Mouse (Mus musculus) hindbrain, embryonic 14.5 days (tissue): ENCODE results near the gene Itga4. TPM values are rescaled to one million over a fixed set of nuclear protein-coding genes. Genes with fewer than 3 reads are reported as not detected.

Experiments
- ATAC-seq: fragments of 200-750 bp; cut with Nextera tagmentation; 2 replicates; pipeline ENCODE4 v1.8.0; 2017; ENCODE audit warnings: moderate number of reproducible peaks, mild to moderate bottlenecking, moderate TSS enrichment, moderate library complexity; ENCODE audit not compliant: low FRiP score
- DNase-seq: peaks from one replicate; pipeline ENCODE4 v3.0.0-alpha.2; 2015; ENCODE audit warnings: low spot score
- H3K27ac ChIP-seq: fragments of 300-500 bp; sonication (generic); 2 replicates; pipeline ENCODE4 v1.5.1; 2014; ENCODE audit warnings: mild to moderate bottlenecking, moderate library complexity
- H3K27me3 ChIP-seq: fragments of 300-500 bp; sonication (generic); 2 replicates; pipeline ENCODE4 v1.6.1; 2014; ENCODE audit warnings: mild to moderate bottlenecking, low read length, mixed read lengths; ENCODE audit not compliant: control insufficient read depth, insufficient read depth
- H3K36me3 ChIP-seq: fragments of 300-500 bp; sonication (generic); replicated peaks from 2 replicates; pipeline ENCODE4 v1.6.1; 2014; ENCODE audit not compliant: control insufficient read depth, insufficient read depth
- H3K4me1 ChIP-seq: fragments of 300-500 bp; sonication (generic); replicated peaks from 2 replicates; pipeline ENCODE4 v1.6.1; 2014; ENCODE audit warnings: antibody characterized with exemption, low read length, mixed read lengths; ENCODE audit not compliant: control insufficient read depth, insufficient read depth
- H3K4me2 ChIP-seq: fragments of 300-500 bp; sonication (generic); replicated peaks from 2 replicates; pipeline ENCODE4 v1.6.1; 2014; ENCODE audit warnings: mild to moderate bottlenecking, moderate library complexity
- H3K4me3 ChIP-seq: fragments of 300-500 bp; sonication (generic); replicated peaks from 2 replicates; pipeline ENCODE4 v1.5.1; 2014; ENCODE audit warnings: mild to moderate bottlenecking, low read length
- H3K9ac ChIP-seq: fragments of 300-500 bp; sonication (generic); 2 replicates; pipeline ENCODE4 v1.6.1; 2014
- H3K9me3 ChIP-seq: fragments of 300-500 bp; sonication (generic); 2 replicates; pipeline ENCODE4 v1.6.1; 2016; ENCODE audit warnings: low read length; ENCODE audit not compliant: control insufficient read depth
- WGBS: fragments of 180-500 bp; shearing (Covaris S2); extraction: QIAGEN DNeasy Blood & Tissue Kit; methylation state at CpG from one replicate; pipeline ENCODE4 v1.1.7; 2014; 5-methylcytosine and 5-hydroxymethylcytosine counted together
- polyA plus RNA-seq: library from polyadenylated mRNA; unstranded; fragments of >200 nt; fragmentation: Nextera tagmentation; extraction: Ambion mirVana; gene quantifications from 2 replicates; pipeline ENCODE4 v1.2.1, GENCODE M21; 2014

Itga4 gene
- polyA plus RNA-seq, 1 experiment from 2014 or later, result 4.3 TPM

- Histone ChIP-seq H3K9me3 (no peaks in the 10 kb centered on the region), H3K4me1 (no peaks in the 10 kb centered on the region), H3K9ac (no peak overlapping the region), H3K36me3 (no peaks in the 10 kb centered on the region), H3K4me2 (no peak overlapping the region), H3K4me3 (no peak overlapping the region), H3K27me3 (no peaks in the 10 kb centered on the region), H3K27ac (no peak overlapping the region)
- ATAC-seq, result no peak
- whole genome bisulfite sequencing, result 81% methylated on average over 1 of the region's 1 CpGs
- no peak for DNase-seq
These were observed 34.9 kb downstream of the Itga4 start for GRCm38 (mm10) chr2:79290149-79290548.

DNA sequence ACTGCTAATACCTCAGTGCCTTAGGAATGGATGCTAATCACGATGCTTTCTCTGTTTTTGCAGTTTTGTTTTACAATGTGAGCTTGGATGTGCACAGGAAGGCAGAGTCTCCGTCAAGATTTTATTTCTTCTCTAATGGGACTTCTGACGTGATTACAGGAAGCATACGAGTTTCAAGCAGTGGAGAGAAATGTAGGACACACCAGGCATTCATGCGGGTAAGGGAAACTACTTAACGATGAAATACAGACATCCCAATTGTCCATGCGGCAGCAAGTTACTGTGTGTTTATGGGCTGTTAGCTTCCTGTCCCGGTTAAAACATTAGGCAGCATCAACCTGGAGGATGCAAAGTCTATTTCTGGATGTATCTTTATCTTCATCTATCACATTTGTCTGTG is 36.7 kb downstream of the Itga4 start:
- no peaks in the 10 kb centered on the region for H3K9me3 ChIP-seq
- H3K4me3 ChIP-seq, result no peak overlapping the region
- WGBS, result 78% methylated on average over 8 of the region's 8 CpGs
- H3K4me2 ChIP-seq, result no peak overlapping the region
- ATAC-seq, result no peak
- no peaks in the 10 kb centered on the region for H3K27me3 ChIP-seq
- H3K4me1 ChIP-seq, result no peaks in the 10 kb centered on the region
- no peak overlapping the region for H3K9ac ChIP-seq
- no peaks in the 10 kb centered on the region for H3K36me3 ChIP-seq
- H3K27ac ChIP-seq, result no peak overlapping the region
- no peak for DNase-seq

DNA sequence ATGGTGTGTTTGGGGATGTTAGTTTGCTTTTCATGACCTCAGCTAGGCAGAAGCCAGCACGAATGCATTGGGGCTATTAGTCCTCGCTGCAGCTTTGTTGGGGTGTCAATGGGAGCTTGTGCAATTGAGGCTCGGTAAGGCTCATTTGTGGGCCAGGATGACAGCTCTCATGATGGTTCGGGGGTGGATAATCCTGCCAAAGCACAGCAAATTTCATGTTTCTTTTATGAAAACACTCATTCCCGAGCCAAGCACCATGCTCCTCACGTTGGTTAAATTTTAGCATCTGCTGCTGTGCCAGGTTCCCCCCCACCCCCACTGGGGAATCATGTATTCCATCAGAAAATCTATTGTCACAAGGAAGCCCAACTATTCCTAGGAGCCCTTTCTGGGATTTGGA is 37.2 kb downstream of the Itga4 start:
- Histone ChIP-seq H3K9ac (no peak overlapping the region), H3K9me3 (no peaks in the 10 kb centered on the region), H3K27me3 (no peaks in the 10 kb centered on the region), H3K4me2 (no peak overlapping the region), H3K27ac (no peak overlapping the region), H3K36me3 (no peaks in the 10 kb centered on the region), H3K4me1 (no peaks in the 10 kb centered on the region), H3K4me3 (no peak overlapping the region)
- WGBS, result 75% methylated on average over 6 of the region's 6 CpGs
- DNase-seq (no peak), ATAC-seq (no peak)

- no peak for DNase-seq
- no peaks in the 10 kb centered on the region for H3K9me3 ChIP-seq
- ATAC-seq, result no peak
These were observed 47.2 kb downstream of the Itga4 start for GRCm38 (mm10) chr2:79302398-79302797.

DNA sequence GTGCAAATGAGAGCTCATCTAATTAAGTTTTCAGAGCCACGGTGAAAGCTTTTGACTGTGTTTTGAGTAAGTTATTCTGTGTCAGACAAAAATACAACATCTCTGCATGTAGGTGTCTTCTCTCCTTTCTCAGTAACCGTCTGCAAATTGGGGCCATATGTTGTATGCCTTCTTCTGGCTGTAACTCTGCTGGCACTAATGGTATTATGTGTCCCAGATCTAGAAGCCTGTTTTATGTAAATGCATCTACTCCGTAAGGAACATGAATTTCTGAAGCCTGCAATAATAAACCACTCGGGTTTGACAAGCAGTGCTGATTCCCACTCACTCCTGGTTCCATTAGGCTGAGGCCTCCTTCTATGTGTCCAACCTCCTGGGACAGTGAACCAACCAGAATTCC is 52.3 kb downstream of the Itga4 start:
- Histone ChIP-seq H3K36me3 (no peaks in the 10 kb centered on the region), H3K27me3 (no peaks in the 10 kb centered on the region), H3K4me3 (no peak overlapping the region), H3K4me2 (no peak overlapping the region), H3K9ac (no peak overlapping the region), H3K27ac (no peak overlapping the region), H3K4me1 (no peaks in the 10 kb centered on the region), H3K9me3 (no peaks in the 10 kb centered on the region)
- ATAC-seq, result no peak
- DNase-seq, result no peak
- WGBS, result 72% methylated on average over 4 of the region's 4 CpGs

More at GRCm38 (mm10) chr2:79302398-79302797, 47.2 kb downstream of the Itga4 start:
- Histone ChIP-seq H3K27me3 (no peaks in the 10 kb centered on the region), H3K36me3 (no peaks in the 10 kb centered on the region), H3K4me1 (no peaks in the 10 kb centered on the region), H3K4me3 (no peak overlapping the region), H3K27ac (no peak overlapping the region), H3K4me2 (no peak overlapping the region), H3K9ac (no peak overlapping the region)

- no peak for ATAC-seq
These were observed 54.4 kb downstream of the Itga4 start for GRCm38 (mm10) chr2:79309454-79310118.

GRCm38 (mm10) chr2:79312499-79312898 is 57.3 kb downstream of the Itga4 start:
- H3K27me3 ChIP-seq, result no peaks in the 10 kb centered on the region
- DNase-seq (no peak), ATAC-seq (no peak)
- WGBS, result 72% methylated on average over 4 of the region's 4 CpGs
- no peak overlapping the region for H3K4me2 ChIP-seq
- H3K27ac ChIP-seq, result no peak overlapping the region
- H3K9ac ChIP-seq, result no peak overlapping the region
- H3K36me3 ChIP-seq, result no peaks in the 10 kb centered on the region
- H3K4me1 ChIP-seq, result no peaks in the 10 kb centered on the region
- no peaks in the 10 kb centered on the region for H3K9me3 ChIP-seq
- H3K4me3 ChIP-seq, result no peak overlapping the region

More at GRCm38 (mm10) chr2:79309454-79310118, 54.4 kb downstream of the Itga4 start:
- 77% methylated on average over 13 of the region's 13 CpGs for whole genome bisulfite sequencing
- Histone ChIP-seq H3K27ac (no peak overlapping the region), H3K9me3 (no peaks in the 10 kb centered on the region), H3K36me3 (no peaks in the 10 kb centered on the region), H3K4me2 (peak overlapping the region; percentile 27; the same call in 1 of the 2 replicates), H3K4me3 (no peak overlapping the region), H3K9ac (no peak overlapping the region), H3K27me3 (no peaks in the 10 kb centered on the region), H3K4me1 (no peaks in the 10 kb centered on the region)
- peak; percentile 49 for DNase-seq

DNA sequence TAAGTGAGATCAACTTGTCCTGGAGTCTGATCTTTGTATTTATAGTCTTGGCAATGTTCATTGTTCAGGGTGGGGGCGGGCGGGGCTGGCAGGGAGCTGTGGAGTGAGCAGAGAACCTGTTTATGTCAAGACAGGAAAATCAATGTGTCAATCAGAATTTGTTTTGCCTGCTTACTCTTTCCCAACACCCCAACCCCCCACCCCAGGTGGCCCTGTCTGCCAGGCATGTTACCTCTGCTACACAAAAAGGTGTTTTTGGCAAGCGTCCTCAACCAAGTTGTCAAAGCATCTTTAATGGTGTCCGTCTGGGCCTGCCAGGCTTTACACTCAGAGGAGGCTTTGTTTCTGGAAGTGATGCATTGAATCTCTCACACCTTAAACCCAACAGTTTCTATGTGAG is 59.9 kb downstream of the Itga4 start:
- WGBS, result 87% methylated on average over 4 of the region's 4 CpGs
- Histone ChIP-seq H3K9ac (no peak overlapping the region), H3K4me2 (no peak overlapping the region), H3K4me1 (no peaks in the 10 kb centered on the region), H3K27me3 (no peaks in the 10 kb centered on the region), H3K9me3 (no peaks in the 10 kb centered on the region), H3K4me3 (no peak overlapping the region), H3K36me3 (no peaks in the 10 kb centered on the region), H3K27ac (no peak overlapping the region)
- DNase-seq (no peak), ATAC-seq (no peak)

GRCm38 (mm10) chr2:79316182-79316880 is 61.1 kb downstream of the Itga4 start:
- H3K4me1 ChIP-seq, result no peaks in the 10 kb centered on the region
- H3K9ac ChIP-seq, result no peak overlapping the region
- no peak for DNase-seq
- 90% methylated on average over 9 of the region's 9 CpGs for WGBS
- ATAC-seq, result no peak
- H3K27ac ChIP-seq, result no peak overlapping the region
- H3K9me3 ChIP-seq, result no peaks in the 10 kb centered on the region
- H3K4me2 ChIP-seq, result no peak overlapping the region
- no peaks in the 10 kb centered on the region for H3K36me3 ChIP-seq
- no peak overlapping the region for H3K4me3 ChIP-seq
- H3K27me3 ChIP-seq, result no peaks in the 10 kb centered on the region
